Comparison of ENCODE assay signal across 7 mouse cellular contexts in the genomic region with DNA sequence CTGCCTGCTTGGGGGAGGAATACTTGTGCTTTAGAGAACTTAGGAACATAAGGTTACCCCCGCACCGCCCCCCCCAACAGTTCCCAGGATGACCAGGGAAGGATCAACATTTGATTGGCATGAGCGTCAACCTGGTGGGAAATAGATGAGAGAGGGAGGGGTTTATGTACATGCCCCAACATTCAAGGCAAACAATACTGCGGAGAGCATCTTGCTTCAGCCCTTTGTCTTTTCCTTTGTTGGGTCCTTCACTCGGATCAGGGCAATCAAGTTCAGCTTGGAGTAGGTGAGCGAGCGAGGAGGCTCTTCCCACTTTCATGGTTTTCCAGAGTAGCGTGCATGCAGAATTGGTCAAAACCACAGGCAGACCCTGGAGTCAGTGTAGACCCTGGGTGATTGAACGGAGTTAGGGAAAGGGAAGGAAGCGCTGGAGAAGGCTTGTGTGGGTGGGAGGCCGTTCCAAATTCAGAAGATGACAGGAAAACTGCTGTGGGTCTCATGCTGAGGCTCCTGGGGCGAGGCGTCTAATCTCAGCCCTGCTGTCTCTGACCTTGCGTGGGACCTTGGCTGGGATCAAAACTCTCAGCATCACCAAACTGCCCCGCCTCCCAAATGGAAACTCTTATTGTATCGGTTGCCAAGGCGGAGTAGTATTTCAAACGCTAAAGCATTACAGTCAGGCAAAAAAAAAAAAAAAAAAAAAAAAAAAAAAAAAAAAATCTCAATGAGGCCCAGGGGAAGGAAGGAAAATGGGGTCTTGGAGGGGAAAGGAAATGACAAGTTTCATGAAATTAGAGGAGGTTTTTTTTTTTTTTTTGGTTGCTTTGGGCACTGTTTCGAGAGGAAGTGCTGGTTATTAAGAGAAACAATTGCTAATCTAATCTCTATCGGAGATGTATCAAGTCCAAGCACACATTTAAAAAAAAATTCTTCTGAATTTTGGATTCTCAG.
DNase-seq lines count a peak whose midpoint lies in the region; ATAC-seq lines count a peak whose summit lies in the region.

No protein-coding gene starts in this region.

- peak overlapping the region; percentile 45 for H3K4me2 ChIP-seq in embryonic facial prominence, embryonic 12.5 days (replicated peaks)
- peak overlapping the region; percentile 64 for H3K4me2 ChIP-seq in heart, embryonic 16.5 days (ENCODE audit: low read depth, low read length)
- H3K4me2 ChIP-seq in limb, embryonic 11.5 days (ENCODE audit: low read depth, severe bottlenecking): peak overlapping the region; percentile 39
- peak overlapping the region; percentile 46 for H3K4me2 ChIP-seq in midbrain, embryonic 14.5 days (ENCODE audit: low read length)

- no peaks in the 10 kb centered on the region for H3K36me3 ChIP-seq in embryonic facial prominence, embryonic 12.5 days
- no peaks in the 10 kb centered on the region for H3K36me3 ChIP-seq in heart, embryonic 16.5 days (ENCODE audit: control insufficient read depth, insufficient read depth)
- H3K36me3 ChIP-seq in limb, embryonic 11.5 days (ENCODE audit: control insufficient read depth, insufficient read depth, low read length): no peaks in the 10 kb centered on the region
- no peaks in the 10 kb centered on the region for H3K36me3 ChIP-seq in midbrain, embryonic 14.5 days (ENCODE audit: control insufficient read depth, insufficient read depth, low read length)

- 20% methylated on average over 20 of the region's 20 CpGs for WGBS in embryonic facial prominence, embryonic 12.5 days
- 22% methylated on average over 20 of the region's 20 CpGs for WGBS in heart, embryonic 16.5 days
- 25% methylated on average over 20 of the region's 20 CpGs for WGBS in limb, embryonic 11.5 days
- 39% methylated on average over 20 of the region's 20 CpGs for WGBS in midbrain, embryonic 14.5 days

- no peaks in the 10 kb centered on the region for H3K9me3 ChIP-seq in embryonic facial prominence, embryonic 12.5 days
- no peaks in the 10 kb centered on the region for H3K9me3 ChIP-seq in heart, embryonic 16.5 days (replicated peaks; ENCODE audit: control insufficient read depth, low read length)
- no peaks in the 10 kb centered on the region for H3K9me3 ChIP-seq in limb, embryonic 11.5 days (ENCODE audit: control insufficient read depth, low read length)
- H3K9me3 ChIP-seq in midbrain, embryonic 14.5 days (ENCODE audit: control insufficient read depth, low read length): no peaks in the 10 kb centered on the region

- ATAC-seq in embryonic facial prominence, embryonic 12.5 days (ENCODE audit: insufficient number of reproducible peaks, insufficient read depth, low FRiP score, low TSS enrichment): 0 out of 2 replicates have a peak, but pooled peaks have one; percentile 53
- no peak; the same call in 1 of the 2 replicates for ATAC-seq in heart, embryonic 16.5 days (replicated peaks; ENCODE audit: extremely low read depth, insufficient read depth, low FRiP score)
- peak; percentile 64; the same call in 1 of the 2 replicates for ATAC-seq in limb, embryonic 11.5 days (ENCODE audit: insufficient number of reproducible peaks, low FRiP score, low TSS enrichment, low read depth)
- no peak for ATAC-seq in midbrain, embryonic 14.5 days (ENCODE audit: low FRiP score, low TSS enrichment)

- DNase-seq in adrenal gland, adult 8-10 months: peak; percentile 61
- DNase-seq in limb, embryonic 11.5 days (ENCODE audit: low spot score): peak; percentile 40
- DNase-seq in midbrain, embryonic 14.5 days: no peak
- DNase-seq in thymus, postnatal 4 days: peak; percentile 30
- no peak for DNase-seq in left cerebral cortex, adult 9 months (ENCODE audit: low spot score in 2 of 2)

- H3K9ac ChIP-seq in embryonic facial prominence, embryonic 12.5 days: no peak overlapping the region
- H3K9ac ChIP-seq in heart, embryonic 16.5 days (ENCODE audit: low read length): peak overlapping the region; percentile 45
- H3K9ac ChIP-seq in limb, embryonic 11.5 days (ENCODE audit: low read length): 0 out of 2 replicates have a peak overlapping the region, but pooled peaks have one; percentile 27
- H3K9ac ChIP-seq in midbrain, embryonic 14.5 days (replicated peaks; ENCODE audit: low read length): no peak overlapping the region

- peaks cover 17% of the 10 kb centered on the region; the same call in 1 of the 2 replicates for H3K4me1 ChIP-seq in embryonic facial prominence, embryonic 12.5 days
- H3K4me1 ChIP-seq in heart, embryonic 16.5 days (ENCODE audit: control insufficient read depth, insufficient read depth, low read length): peaks cover 10% of the 10 kb centered on the region
- peaks cover 4% of the 10 kb centered on the region; the same call in 1 of the 2 replicates for H3K4me1 ChIP-seq in limb, embryonic 11.5 days (ENCODE audit: control insufficient read depth, insufficient read depth, low read length)
- H3K4me1 ChIP-seq in midbrain, embryonic 14.5 days (ENCODE audit: control insufficient read depth, insufficient read depth, low read length): no peaks in the 10 kb centered on the region

- no peak overlapping the region for H3K27ac ChIP-seq in embryonic facial prominence, embryonic 12.5 days
- H3K27ac ChIP-seq in heart, embryonic 16.5 days (ENCODE audit: low read length): 0 out of 2 replicates have a peak overlapping the region, but pooled peaks have one; percentile 13
- H3K27ac ChIP-seq in limb, embryonic 11.5 days (replicated peaks; ENCODE audit: low read depth, low read length): no peak overlapping the region
- H3K27ac ChIP-seq in midbrain, embryonic 14.5 days (replicated peaks; ENCODE audit: low read depth, low read length): no peak overlapping the region

- no peaks in the 10 kb centered on the region for H3K27me3 ChIP-seq in embryonic facial prominence, embryonic 12.5 days
- no peaks in the 10 kb centered on the region for H3K27me3 ChIP-seq in heart, embryonic 16.5 days (ENCODE audit: control insufficient read depth, insufficient read depth, low read length)
- no peaks in the 10 kb centered on the region for H3K27me3 ChIP-seq in limb, embryonic 11.5 days (ENCODE audit: control insufficient read depth, insufficient read depth, low read length)
- H3K27me3 ChIP-seq in midbrain, embryonic 14.5 days (ENCODE audit: control insufficient read depth, insufficient read depth, low read length): no peaks in the 10 kb centered on the region

- peak overlapping the region; percentile 19; the same call in 1 of the 2 replicates for H3K4me3 ChIP-seq in embryonic facial prominence, embryonic 12.5 days
- peak overlapping the region; percentile 40 for H3K4me3 ChIP-seq in heart, embryonic 16.5 days (ENCODE audit: low read length)
- no peak overlapping the region for H3K4me3 ChIP-seq in limb, embryonic 11.5 days (ENCODE audit: low read depth, low read length)
- H3K4me3 ChIP-seq in midbrain, embryonic 14.5 days (replicated peaks; ENCODE audit: low read depth, low read length): no peak overlapping the region

Comparison
In these comparisons a context has a peak if more than half of its experiments do, and no peak if none do; other contexts are left out.
1. DNase-seq: peak in adrenal gland, adult 8-10 months (single experiment), limb, embryonic 11.5 days (single experiment) and thymus, postnatal 4 days (single experiment); none in midbrain, embryonic 14.5 days (single experiment) and left cerebral cortex, adult 9 months (0 of 2).
2. ATAC-seq: peak in embryonic facial prominence, embryonic 12.5 days (single experiment) and limb, embryonic 11.5 days (single experiment); none in heart, embryonic 16.5 days (single experiment) and midbrain, embryonic 14.5 days (single experiment).
3. H3K4me3 ChIP-seq: peak in embryonic facial prominence, embryonic 12.5 days (single experiment) and heart, embryonic 16.5 days (single experiment); none in limb, embryonic 11.5 days (single experiment) and midbrain, embryonic 14.5 days (single experiment).
4. H3K9ac ChIP-seq: peak in heart, embryonic 16.5 days (single experiment) and limb, embryonic 11.5 days (single experiment); none in embryonic facial prominence, embryonic 12.5 days (single experiment) and midbrain, embryonic 14.5 days (single experiment).
5. Peak in every context shown above with its lines, with median percentiles within 50 percentile points of each other: H3K4me2 ChIP-seq.